In genomic region chr9:21322917-21323297, GRCm38 (mm10) we compare ENCODE assay signal across 1 mouse cellular context.
TF ChIP-seq lines count a peak whose summit lies in the region.

No protein-coding gene starts in this region.

TF ChIP-seq in CH12.LX, 34 proteins besides CTCF, POLR2A, EP300 and RAD21:
- TF ChIP-seq ZNF384 (IDR thresholded peaks at IDR 0.05; ENCODE audit: low read depth, low read length), result peak; percentile 78
